Mouse (Mus musculus) T-helper 1 cell (primary cell): ENCODE results near the gene Tulp4.
"Not testable (repeated sequence)": the region's sequence is repeated elsewhere in the genome, so short reads cannot be mapped to it uniquely, and the experiment has no call there.

Experiments used
- in situ Hi-C: fragments of 300-600 bp; cut with MboI, MseI; formaldehyde crosslinking; loops from one replicate; pipeline ENCODE4 v1.15.1; 2025; ENCODE audit warnings: high pct_unique_total_duplicates

The Tulp4 gene

DNA sequence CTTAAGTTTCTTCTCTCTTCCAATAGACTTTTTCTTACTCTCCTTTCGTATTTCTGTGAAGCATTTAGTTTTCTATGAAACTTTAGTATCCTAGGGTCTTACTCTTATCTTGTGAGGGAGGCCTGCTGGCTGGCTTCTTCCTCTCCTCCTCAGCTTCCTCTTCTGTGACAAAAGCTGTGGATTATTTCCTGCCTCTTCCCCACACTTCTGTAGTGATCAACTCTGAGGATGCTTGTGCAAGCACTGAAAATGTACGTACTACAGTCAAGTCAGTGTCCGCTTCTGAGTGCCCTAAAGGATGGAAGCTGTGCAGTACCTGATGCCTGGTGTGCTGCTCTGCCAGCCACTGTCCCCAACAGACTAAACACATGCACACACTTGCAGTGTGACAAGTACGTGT is 80.4 kb downstream of the Tulp4 start:
- in situ Hi-C loops, result no loop called here

DNA sequence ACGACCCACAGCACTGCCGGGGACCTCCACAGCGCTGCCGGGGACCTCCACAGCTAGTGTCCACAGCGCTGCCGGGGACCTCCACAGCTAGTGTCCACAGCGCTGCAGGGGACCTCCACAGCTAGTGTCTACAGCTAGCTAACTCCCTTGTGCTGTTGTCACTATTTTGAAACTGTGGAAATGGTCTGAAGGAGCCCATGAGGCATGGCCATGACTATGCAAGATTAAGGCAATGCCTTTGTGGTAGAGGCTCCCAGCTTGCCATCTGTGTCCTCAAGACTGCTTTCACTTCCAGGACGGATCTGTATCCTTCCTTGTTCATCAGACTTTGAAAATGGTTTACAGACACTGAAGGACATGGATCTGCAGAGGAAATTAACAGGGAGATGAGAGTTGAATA is 80.9 kb downstream of the Tulp4 start:
- in situ Hi-C loops, result no loop called here

DNA sequence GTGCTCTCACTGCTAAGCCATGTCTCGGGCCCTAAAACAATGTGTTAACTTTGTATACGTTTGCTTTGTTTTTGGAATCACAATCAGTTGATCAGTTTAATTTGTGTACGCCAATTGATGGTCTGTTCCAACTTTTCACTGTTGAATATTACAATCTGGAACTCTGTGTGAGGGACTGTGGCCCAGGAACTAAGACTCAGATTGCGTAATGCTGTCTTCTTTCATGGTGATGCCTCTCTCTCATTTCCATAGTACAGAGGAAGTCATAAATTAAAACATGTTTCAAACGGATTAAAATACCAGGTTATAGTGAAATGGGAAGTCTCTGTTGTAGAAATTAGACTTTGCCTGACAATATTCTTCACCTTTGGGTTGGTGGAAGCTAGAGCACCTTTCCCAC is 83.0 kb downstream of the Tulp4 start:
- in situ Hi-C loops, result no loop called here

DNA sequence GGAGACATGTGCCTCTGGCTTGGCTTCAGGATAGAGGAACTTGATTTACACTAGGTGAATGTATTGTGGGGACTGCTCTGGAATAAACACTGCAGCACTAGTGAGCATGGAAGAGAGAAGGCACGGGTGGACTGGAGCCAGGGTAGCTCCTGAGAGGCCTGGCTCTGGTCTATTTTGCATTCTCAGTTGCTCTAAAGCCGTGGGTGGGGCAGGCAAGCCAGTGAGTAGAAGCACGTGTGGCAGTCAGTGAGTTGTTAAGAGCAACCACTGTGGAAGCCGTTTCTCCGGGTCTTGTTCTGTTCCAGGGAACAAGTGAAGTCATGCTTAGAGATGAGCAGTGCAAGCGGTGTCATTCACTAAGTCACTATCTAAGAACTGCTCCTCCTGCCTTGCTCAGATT is 86.0 kb downstream of the Tulp4 start:
- in situ Hi-C loops, result no loop called here

DNA sequence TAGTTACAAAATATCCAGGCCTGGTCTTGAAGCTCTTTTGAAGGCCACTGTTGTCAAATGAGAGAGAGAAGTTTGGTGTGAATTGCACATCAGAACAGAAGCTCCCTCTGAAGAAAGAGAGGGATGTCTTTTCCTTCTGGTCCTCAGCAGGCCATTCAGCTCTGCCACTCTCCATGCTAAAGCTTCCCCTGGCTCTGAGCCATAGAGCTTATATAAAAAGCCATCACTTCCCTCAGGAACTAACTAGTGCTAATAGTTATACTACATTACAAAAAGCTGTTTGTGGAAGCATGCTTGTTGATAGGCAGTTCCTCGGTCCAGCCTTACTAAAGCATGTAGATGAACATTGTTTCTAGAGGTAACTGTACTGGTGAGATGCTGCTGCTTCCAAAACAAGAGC is 89.2 kb downstream of the Tulp4 start:
- in situ Hi-C loops, result no loop called here

DNA sequence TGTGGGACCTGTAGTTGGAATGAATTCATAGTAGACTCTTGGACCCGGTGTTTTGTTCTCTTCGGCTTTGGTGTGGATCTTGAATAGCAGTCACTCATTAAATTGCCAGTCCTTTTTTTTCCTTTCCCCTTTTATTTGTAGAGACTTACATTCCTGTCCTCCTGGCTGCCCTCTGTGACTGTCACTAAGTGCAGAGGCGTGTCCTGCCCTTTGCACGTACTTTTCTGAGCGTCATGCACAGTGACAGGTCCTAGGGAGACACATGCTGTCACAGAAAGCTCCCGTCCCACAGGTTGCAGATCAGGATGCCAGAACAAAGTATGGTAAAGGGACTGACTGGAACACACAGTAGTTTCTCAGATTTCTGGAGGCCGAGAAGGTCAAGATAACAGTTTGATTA is 91.3 kb downstream of the Tulp4 start:
- in situ Hi-C loops, result no loop called here

DNA sequence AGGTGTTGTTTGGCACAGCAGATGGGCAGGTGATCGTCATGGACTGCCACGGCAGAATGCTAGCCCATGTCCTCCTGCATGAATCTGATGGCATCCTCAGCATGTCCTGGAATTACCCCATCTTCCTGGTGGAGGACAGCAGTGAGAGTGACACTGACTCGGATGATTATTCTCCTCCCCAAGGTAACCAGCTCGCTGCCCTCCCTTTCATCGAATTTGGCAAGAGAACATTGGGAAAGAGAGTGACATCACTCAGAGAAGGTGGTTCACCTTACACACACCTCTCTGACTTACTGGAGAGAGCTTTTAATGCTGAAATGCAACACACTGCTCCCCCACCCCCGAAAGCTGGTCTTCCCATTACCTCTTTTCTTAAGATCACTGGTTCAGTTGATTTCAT is 92.4 kb downstream of the Tulp4 start:
- in situ Hi-C loops, result no loop called here

DNA sequence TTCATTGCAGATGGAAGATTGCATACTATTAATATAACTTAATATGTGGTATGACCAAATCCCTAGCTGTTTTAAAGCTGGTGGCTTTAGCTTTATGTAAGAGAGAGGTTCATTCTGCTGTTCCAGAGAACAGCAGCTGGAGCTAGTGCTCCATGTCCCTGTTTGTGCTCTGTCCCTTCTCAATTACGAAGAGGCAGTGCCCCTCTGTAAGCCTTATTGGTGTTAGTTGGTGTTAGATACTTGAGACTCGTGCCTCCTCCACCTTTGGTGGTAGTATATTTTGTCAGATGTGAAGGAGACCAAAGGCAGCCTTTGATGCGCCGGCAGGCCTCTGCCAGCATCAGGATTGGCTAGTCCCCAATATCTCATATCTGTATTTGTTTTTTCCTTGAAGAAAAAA is 92.9 kb downstream of the Tulp4 start:
- in situ Hi-C loops, result no loop called here

DNA sequence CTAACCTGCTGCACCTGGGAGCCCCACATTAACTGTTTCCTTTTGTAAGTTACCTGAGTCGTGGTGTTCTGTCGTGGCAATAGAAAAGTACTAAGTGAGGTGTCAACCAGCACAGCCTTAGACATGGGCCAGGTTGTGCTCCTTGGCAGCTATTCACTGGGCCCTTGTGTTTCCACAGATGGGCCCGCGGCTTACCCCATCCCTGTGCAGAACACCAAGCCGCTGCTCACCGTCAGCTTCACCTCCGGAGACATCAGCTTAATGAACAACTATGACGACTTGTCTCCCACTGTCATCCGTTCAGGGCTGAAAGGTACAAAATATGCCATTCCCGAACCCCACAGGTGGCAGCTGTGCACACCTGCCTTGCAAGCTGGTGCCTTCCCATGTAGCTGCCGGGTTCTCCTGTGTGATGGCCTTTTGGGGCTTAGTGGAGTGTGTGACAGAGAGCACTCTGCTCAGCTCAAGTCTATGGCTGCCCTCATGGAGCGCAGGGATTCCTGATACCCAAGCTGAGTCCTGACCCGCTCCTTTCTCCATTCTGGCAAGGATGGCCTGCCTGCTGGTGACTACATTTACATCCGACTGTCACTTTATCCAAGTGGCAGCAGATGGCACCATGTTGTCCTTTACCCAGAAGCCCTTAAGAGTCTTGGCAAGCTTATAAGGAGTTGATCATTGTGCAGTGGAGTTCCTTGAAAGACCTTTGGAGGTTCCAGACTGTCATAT is 95.4 kb downstream of the Tulp4 start:
- in situ Hi-C loops, result no loop called here

DNA sequence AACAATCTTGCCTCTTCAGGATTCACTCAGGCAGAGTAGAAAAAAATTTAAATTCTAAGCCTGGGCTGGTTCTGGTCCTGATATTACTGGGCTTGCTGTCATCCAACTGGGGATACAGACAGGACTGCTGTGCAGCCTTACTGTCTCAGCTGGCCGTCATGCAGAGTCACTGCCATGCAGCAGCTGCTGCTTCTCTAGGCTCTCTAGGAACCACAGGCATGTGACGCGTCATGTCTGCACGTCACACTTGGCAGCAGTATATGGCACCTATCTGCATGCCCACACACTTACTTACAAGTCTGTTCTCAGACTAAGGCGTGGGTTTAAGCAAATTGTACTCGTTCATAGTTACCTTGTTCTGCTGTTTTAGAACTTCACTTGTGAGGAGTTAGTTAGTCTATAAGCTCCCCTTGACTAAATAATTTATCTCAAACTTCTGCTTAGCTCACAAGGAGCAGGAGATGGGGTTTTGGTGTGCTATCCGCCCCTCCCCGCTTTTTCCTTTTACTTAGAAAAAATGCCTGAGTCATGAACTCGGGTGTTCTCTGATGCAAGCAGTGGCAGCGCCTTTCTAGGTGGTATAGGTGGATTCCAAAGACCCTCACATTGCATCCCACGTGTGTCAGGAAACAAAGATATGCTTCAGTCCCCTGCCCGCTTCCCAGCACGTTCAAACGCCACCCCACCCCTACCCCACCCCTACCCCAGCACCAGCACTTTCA is 96.3 kb downstream of the Tulp4 start:
- in situ Hi-C loops, result no loop called here

DNA sequence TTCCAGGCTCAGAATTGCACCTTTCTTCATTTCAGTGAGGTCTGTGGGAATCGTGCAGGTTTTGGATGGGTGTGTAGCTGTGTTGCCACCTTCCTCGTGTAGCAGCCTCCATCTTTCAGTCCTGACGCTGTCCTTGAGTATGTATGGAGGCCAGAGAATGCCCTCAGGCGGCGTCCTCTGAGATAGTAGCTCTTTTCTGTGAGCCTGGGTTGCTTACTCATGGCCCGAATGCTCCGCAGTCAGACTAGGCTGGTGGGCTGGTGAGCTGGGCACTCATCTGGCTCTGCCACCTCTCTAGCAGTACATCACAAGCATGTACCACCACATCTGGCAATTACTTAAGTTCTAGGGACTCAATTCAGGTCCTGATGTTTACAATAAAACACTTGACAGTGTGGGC is 96.9 kb downstream of the Tulp4 start:
- in situ Hi-C loops, result no loop called here

DNA sequence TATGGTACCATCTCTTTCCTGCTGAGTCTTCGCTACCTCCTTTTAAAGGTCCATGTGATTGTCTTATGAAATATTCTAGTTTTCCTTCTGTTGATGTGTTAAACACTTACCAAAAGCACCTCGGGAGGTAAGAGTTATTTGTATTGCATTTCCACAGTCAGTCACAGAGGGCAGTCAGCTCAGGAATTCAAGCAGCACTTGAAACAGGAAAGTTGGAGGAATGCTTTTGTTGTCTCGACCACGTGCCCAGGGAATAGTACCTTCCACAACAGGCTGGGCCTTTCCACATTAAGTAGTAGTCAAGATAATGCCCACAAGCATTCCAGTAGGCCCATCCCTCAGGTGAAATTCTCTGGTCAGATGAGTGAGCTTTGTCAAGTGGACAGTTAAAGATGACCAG is 97.6 kb downstream of the Tulp4 start:
- in situ Hi-C loops, result no loop called here

DNA sequence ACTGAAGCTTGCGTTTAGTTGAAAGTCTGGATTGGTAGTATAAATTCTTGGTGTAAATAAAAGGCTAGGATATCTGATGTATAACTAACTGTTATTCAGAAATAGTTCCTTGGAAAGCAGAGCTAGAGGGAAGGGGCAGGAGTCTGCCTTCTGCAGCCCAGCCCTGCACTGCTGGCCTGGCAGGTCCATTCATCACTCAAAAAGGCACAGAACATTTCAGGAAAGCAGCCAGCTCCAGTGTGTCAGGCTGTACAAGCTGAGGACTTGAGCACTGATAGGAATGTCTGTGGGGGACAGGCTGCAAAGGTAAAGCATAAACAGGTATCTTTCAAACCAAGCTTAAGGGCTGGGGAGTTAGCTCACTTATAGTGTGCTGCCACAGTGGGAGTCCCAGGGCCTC is 105.5 kb downstream of the Tulp4 start:
- in situ Hi-C loops, result loop anchor here (10.0 kb wide), 3 partner anchors 153 to 1893 kb away; no protein-coding TSS in a partner anchor

DNA sequence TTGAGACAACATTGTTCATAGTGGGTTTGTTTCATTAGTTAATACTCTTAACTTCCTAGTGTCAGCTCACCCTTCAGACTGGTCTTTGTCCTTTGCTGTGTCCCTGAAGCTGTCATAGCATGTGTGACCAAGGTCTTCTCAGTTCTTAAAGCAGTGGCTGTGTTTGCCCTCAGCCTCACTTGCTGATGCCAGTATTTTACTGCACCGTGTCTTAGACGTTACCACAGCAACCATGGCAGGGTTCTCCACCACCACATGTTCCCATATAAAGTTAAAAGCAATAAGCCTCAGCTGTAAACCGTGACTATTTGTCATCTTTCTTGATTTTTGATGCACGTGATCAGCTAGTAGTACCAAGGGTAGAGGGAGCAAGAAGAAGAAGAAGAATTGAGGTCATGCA is 109.4 kb downstream of the Tulp4 start:
- in situ Hi-C loops, result loop anchor here (10.0 kb wide), 3 partner anchors 149 to 1889 kb away; no protein-coding TSS in a partner anchor

DNA sequence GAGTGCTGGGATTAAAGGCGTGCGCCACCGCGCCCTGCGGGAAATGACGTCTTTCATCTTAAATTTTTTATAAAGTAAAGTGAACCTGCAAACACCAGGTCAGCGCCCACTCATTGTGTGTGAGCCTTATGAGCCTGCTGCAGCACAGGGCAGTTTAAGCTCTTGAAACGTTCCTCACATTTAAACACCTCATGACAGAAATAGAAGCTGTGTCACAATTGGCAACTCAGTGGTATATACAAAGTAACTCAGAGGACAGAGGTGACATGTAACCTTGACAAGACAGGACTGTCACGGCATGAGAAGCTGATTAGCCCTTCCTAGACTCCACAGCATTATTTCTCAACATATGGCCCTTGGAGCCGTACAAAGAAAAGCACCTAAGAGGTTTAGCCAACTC is 110.3 kb downstream of the Tulp4 start:
- in situ Hi-C loops, result loop anchor here (10.0 kb wide), 3 partner anchors 148 to 1888 kb away; no protein-coding TSS in a partner anchor

DNA sequence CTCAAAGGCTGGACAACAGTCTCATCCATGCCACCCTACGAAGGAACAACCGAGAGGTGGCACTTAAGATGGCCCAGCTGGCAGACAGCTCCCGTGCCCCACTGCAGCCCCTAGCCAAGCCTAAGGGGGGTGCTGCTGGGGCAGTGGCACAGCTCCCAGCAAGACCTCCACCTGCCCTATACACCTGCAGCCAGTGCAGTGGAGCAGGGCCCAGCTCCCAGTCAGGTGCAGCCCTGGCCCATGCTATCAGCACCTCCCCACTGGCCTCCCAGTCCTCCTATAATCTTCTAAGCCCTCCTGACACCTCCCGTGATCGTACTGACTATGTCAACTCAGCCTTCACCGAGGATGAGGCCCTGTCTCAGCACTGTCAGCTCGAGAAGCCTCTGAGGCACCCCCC is 126.4 kb downstream of the Tulp4 start:
- in situ Hi-C loops, result not testable (repeated sequence)

DNA sequence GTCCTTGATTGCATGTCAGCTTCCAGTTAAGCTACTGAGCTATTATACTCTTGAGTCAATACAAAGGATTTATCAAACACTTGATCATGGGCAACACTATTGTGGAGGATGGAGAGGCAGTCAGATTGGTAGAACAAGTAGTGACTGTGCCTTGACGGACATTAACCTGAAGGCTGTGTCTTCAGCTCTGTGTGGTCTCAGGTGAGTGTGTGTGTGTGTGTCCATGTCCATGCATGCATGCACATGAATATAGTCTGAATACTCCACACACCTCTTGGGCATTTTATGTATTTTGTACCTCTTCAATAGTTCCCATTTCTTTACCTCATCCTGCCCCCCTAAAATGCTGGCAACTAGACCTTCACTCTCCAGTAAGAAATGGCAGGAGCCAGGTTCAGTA is 145.1 kb downstream of the Tulp4 start:
- in situ Hi-C loops, result loop anchor here (5.0 kb wide), 1 partner anchor 71 kb away; no protein-coding TSS in a partner anchor

DNA sequence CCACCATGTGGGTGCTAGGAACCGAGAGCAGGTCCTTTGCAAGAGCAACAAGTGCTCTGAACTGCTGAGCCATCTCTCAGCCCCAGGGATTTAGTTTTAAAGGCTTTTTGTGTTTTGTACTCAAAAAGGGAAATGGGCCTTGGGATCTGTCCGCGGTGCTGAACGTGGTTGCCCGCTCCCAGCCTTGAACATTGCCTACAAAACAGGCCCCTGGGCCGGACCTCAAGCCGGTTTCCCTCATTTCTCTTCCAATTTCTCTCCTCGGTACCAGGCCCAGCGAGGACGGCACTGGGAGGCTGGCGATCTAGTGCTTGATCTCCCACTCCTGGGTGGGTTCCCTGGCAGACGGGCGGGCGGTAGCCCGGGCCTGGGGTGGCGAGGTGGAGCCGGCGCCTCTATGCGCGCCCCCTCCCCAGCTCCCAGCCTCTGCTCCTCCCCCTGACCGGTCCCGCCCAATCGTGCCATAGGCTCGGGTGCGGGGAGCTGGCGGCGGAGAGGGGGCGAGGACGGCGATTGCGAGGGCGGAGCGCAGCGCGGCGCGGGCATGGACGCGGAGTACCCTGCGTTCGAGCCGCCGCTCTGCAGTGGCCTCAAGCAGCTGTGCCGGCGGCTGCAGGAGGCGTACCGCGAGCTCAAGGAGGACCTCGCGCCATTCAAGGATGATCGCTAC is 150.3 kb downstream of the Tulp4 start, which contains the start of gene Tmem181a:
Tmem181a (plus strand) TSS at position 461 of the 670 bp plus-strand sequence.
- in situ Hi-C loops, result loop anchor here (5.0 kb wide), 1 partner anchor 236 kb away; no protein-coding TSS in a partner anchor

DNA sequence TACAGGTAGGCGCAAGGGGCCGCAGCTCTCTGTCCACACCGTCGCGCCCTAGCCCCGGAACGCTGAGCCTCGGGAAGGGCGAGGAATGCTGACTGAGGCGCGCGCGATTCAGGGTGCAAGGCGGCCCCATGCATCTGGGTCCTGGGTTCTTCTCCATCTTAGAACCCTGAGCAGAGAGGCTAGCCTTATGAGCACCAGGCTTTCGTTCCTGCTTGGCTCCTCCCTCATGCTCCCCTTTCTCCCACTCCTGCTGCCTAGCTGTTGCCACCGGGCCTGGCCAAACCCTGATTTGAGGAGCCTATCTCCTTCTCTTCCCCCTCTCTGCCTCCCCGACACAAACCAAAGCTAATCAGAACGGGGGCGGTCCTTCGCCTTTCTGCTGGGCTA is 150.8 kb downstream of the Tulp4 start:
- in situ Hi-C loops, result loop anchor here (5.0 kb wide), 1 partner anchor 235 kb away; no protein-coding TSS in a partner anchor

DNA sequence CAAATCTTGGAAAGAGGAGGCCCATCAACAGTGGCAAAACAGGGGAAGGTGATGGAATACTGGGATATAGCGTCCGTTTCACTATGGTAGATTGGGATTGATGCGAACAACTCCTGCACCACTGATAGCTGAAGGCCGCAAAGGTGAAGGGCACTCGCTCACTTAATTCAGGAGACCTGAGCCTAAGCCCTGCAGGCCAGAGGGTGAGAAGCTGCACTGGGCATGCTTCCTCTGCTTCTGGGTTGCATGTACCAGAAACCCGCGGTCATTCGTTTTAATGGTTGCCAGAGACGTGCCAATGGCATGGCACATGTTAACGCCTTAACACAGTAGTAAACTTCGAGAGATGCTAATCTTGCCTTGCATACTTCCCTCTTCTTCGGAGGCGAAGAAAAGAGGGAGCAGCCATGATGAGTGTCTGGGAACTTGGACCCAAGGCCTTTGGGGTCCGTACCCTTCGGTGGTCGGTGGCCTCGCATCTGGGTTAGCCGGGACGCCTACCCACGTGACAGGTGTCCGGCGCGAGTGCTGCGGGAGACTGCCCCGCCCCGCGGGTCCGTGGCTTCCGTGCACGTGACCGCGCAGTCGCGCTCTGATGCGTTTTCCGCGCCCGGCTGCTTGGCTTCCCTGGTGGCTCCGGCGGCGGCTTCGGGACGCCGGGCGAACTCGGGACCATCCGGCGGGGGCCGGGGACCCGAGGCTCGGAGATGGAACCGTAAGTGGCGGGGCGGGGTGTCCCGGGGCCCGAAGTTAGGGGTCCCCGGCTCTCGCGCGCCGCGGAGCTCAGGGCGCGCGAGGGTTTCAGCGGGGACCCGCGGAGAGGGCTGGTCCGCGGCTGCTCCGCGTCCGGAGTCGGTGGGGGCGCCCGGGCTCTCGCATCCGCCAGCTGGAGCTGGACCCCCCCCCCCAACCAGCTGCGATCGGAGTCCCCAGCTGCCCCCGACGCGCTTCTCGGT is 163.9 kb downstream of the Tulp4 start:
- in situ Hi-C loops, result loop anchor here (5.0 kb wide), 1 partner anchor 207 kb away; no protein-coding TSS in a partner anchor

DNA sequence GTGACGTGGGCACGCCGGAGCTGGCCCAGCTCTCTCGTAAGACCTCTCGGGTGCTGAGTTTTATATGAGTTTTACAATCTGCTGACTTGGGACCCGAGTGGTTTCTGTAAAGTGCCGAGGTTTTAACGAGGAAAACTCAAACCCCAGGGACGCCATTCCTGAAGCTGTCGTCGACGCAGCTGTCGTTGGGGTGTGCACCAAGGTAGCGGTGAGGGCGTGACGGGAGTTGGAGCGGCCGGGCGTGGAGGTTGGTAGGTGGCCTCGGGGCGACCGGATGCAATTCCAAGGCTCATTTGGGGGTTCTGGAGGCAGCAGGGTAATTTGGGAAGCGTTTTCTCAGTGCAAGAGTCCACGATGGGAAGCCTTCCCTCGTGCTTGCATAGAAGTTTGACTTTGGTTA is 164.6 kb downstream of the Tulp4 start:
- in situ Hi-C loops, result loop anchor here (5.0 kb wide), 1 partner anchor 206 kb away; no protein-coding TSS in a partner anchor
